Comparison of ENCODE assay signal across 15 mouse cellular contexts in genomic region chr12:36918294-36918876, GRCm38 (mm10).
DNase-seq lines count a peak whose midpoint lies in the region; ATAC-seq and TF ChIP-seq lines count a peak whose summit lies in the region.
"Had no signal": no experiment of that assay in that cellular context is flagged by ENCODE, and none has a peak within 500 bp of the region (broad histone marks: within the 10 kb centered on the region; RNA-seq: fewer than 3 reads in every experiment).

No protein-coding gene starts in this region.

- no peak overlapping the region for H3K4me2 ChIP-seq in heart, embryonic 16.5 days (ENCODE audit: low read depth, low read length)
- H3K4me2 ChIP-seq in forebrain, embryonic 13.5 days: no peak overlapping the region
- H3K4me2 ChIP-seq in hindbrain, postnatal 0 days (ENCODE audit: low read depth, low read length): no peak overlapping the region
- no peak overlapping the region for H3K4me2 ChIP-seq in neural tube, embryonic 14.5 days (ENCODE audit: low read depth, low read length)
- H3K4me2 ChIP-seq in intestine, embryonic 15.5 days (replicated peaks): no peak overlapping the region
- H3K4me2 ChIP-seq: limb, embryonic 15.5 days; lung, embryonic 15.5 days had no signal

- no peaks in the 10 kb centered on the region for H3K9me3 ChIP-seq in heart, embryonic 16.5 days (replicated peaks; ENCODE audit: control insufficient read depth, low read length)
- H3K9me3 ChIP-seq in forebrain, embryonic 13.5 days (replicated peaks): no peaks in the 10 kb centered on the region
- H3K9me3 ChIP-seq in hindbrain, postnatal 0 days (ENCODE audit: low read length): no peaks in the 10 kb centered on the region
- no peaks in the 10 kb centered on the region for H3K9me3 ChIP-seq in neural tube, embryonic 14.5 days (ENCODE audit: control insufficient read depth, low read length)
- H3K9me3 ChIP-seq in intestine, embryonic 15.5 days: no peaks in the 10 kb centered on the region
- H3K9me3 ChIP-seq: G1E; limb, embryonic 15.5 days; lung, embryonic 15.5 days had no signal

- 0 out of 2 replicates have a peak, but pooled peaks cover 2% of the 10 kb centered on the region for H3K4me1 ChIP-seq in heart, embryonic 16.5 days (ENCODE audit: control insufficient read depth, insufficient read depth, low read length)
- peaks cover 5% of the 10 kb centered on the region for H3K4me1 ChIP-seq in forebrain, embryonic 13.5 days
- H3K4me1 ChIP-seq in hindbrain, postnatal 0 days (ENCODE audit: insufficient read depth, low read length): no peaks in the 10 kb centered on the region
- no peaks in the 10 kb centered on the region for H3K4me1 ChIP-seq in neural tube, embryonic 14.5 days (ENCODE audit: control insufficient read depth, insufficient read depth, low read length)
- H3K4me1 ChIP-seq in intestine, embryonic 15.5 days (replicated peaks): no peaks in the 10 kb centered on the region
- H3K4me1 ChIP-seq: limb, embryonic 15.5 days had no signal

- H3K36me3 ChIP-seq in heart, embryonic 16.5 days (ENCODE audit: control insufficient read depth, insufficient read depth): no peaks in the 10 kb centered on the region
- no peaks in the 10 kb centered on the region for H3K36me3 ChIP-seq in forebrain, embryonic 13.5 days (ENCODE audit: poor library complexity, severe bottlenecking)
- H3K36me3 ChIP-seq in hindbrain, postnatal 0 days (ENCODE audit: insufficient read depth, low read length): no peaks in the 10 kb centered on the region
- no peaks in the 10 kb centered on the region for H3K36me3 ChIP-seq in neural tube, embryonic 14.5 days (ENCODE audit: control insufficient read depth, insufficient read depth, low read length)
- H3K36me3 ChIP-seq in intestine, embryonic 15.5 days: no peaks in the 10 kb centered on the region
- H3K36me3 ChIP-seq: G1E; limb, embryonic 15.5 days; lung, embryonic 15.5 days had no signal

- WGBS in heart, embryonic 16.5 days: 61% methylated on average over 5 of the region's 5 CpGs
- WGBS in forebrain, embryonic 13.5 days: 26% methylated on average over 5 of the region's 5 CpGs
- WGBS in hindbrain, postnatal 0 days: 24% methylated on average over 5 of the region's 5 CpGs
- WGBS in neural tube, embryonic 14.5 days: 26% methylated on average over 5 of the region's 5 CpGs
- WGBS in intestine, embryonic 15.5 days: 45% methylated on average over 5 of the region's 5 CpGs

- no peak for ATAC-seq in heart, embryonic 16.5 days (replicated peaks; ENCODE audit: extremely low read depth, insufficient read depth, low FRiP score)
- ATAC-seq in forebrain, embryonic 13.5 days: peak; percentile 78; the same call in 1 of the 2 replicates
- peak; percentile 49; the same call in 1 of the 2 replicates for ATAC-seq in hindbrain, postnatal 0 days
- ATAC-seq in neural tube, embryonic 14.5 days (ENCODE audit: low read depth): peak; percentile 88
- no peak for ATAC-seq in intestine, embryonic 15.5 days

- H3K9ac ChIP-seq in heart, embryonic 16.5 days (ENCODE audit: low read length): no peak overlapping the region
- H3K9ac ChIP-seq in forebrain, embryonic 13.5 days: no peak overlapping the region
- H3K9ac ChIP-seq in hindbrain, postnatal 0 days (replicated peaks; ENCODE audit: low read length): no peak overlapping the region
- H3K9ac ChIP-seq in neural tube, embryonic 14.5 days (replicated peaks; ENCODE audit: low read depth, low read length): no peak overlapping the region
- no peak overlapping the region for H3K9ac ChIP-seq in intestine, embryonic 15.5 days
- H3K9ac ChIP-seq: limb, embryonic 15.5 days; lung, embryonic 15.5 days had no signal

- no peaks in the 10 kb centered on the region for H3K27me3 ChIP-seq in heart, embryonic 16.5 days (ENCODE audit: control insufficient read depth, insufficient read depth, low read length)
- H3K27me3 ChIP-seq in forebrain, embryonic 13.5 days: no peaks in the 10 kb centered on the region
- no peaks in the 10 kb centered on the region for H3K27me3 ChIP-seq in hindbrain, postnatal 0 days (ENCODE audit: insufficient read depth, low read length)
- no peaks in the 10 kb centered on the region; the same call in 1 of the 2 replicates for H3K27me3 ChIP-seq in neural tube, embryonic 14.5 days (ENCODE audit: control insufficient read depth, insufficient read depth, low read length)
- no peaks in the 10 kb centered on the region for H3K27me3 ChIP-seq in intestine, embryonic 15.5 days (replicated peaks)
- H3K27me3 ChIP-seq: limb, embryonic 15.5 days; lung, embryonic 15.5 days had no signal

- no peak for DNase-seq in heart, adult 18-20 months
- peak; percentile 3 for DNase-seq in hindbrain, postnatal 0 days (ENCODE audit: low spot score)
- DNase-seq in left cerebral cortex, adult 18-20 months (ENCODE audit: low spot score in 2 of 2): no peak
- DNase-seq in thymus, postnatal 25 days: no peak
- DNase-seq: B cell, adult 2 months; cerebellum, postnatal 36 days; kidney, postnatal 14 days; thymus, adult 2 months had no signal

- H3K4me3 ChIP-seq in heart, embryonic 16.5 days (ENCODE audit: low read length): no peak overlapping the region
- no peak overlapping the region for H3K4me3 ChIP-seq in forebrain, embryonic 13.5 days
- H3K4me3 ChIP-seq in hindbrain, postnatal 0 days (ENCODE audit: low read length): no peak overlapping the region
- no peak overlapping the region for H3K4me3 ChIP-seq in neural tube, embryonic 14.5 days (ENCODE audit: low read depth, low read length)
- no peak overlapping the region for H3K4me3 ChIP-seq in intestine, embryonic 15.5 days (replicated peaks)
- H3K4me3 ChIP-seq: limb, embryonic 15.5 days; lung, embryonic 15.5 days had no signal

- TF ChIP-seq CTCF in hindbrain, postnatal 0 days (IDR thresholded peaks at IDR 0.05; ENCODE audit: low read depth): no peak

- peak overlapping the region; percentile 14; the same call in 1 of the 2 replicates for H3K27ac ChIP-seq in heart, embryonic 16.5 days (ENCODE audit: low read length)
- no peak overlapping the region for H3K27ac ChIP-seq in forebrain, embryonic 13.5 days
- no peak overlapping the region for H3K27ac ChIP-seq in hindbrain, postnatal 0 days
- no peak overlapping the region for H3K27ac ChIP-seq in neural tube, embryonic 14.5 days (ENCODE audit: low read depth, low read length)
- H3K27ac ChIP-seq in intestine, embryonic 15.5 days: no peak overlapping the region
- H3K27ac ChIP-seq: limb, embryonic 15.5 days; lung, embryonic 15.5 days had no signal

Comparison
In these comparisons a context has a peak if more than half of its experiments do, and no peak if none do; other contexts are left out.
1. ATAC-seq: peak in forebrain, embryonic 13.5 days (single experiment), hindbrain, postnatal 0 days (single experiment) and neural tube, embryonic 14.5 days (single experiment); none in heart, embryonic 16.5 days (single experiment) and intestine, embryonic 15.5 days (single experiment).